Comparison of ENCODE assay signal across 22 mouse cellular contexts in genomic region chr19:57257801-57258200, GRCm38 (mm10). TPM values are rescaled to one million over a fixed set of nuclear protein-coding genes. Genes with fewer than 3 reads are reported as not detected.
DNase-seq lines count a peak whose midpoint lies in the region; ATAC-seq and TF ChIP-seq lines count a peak whose summit lies in the region.
"Had no signal": no experiment of that assay in that cellular context is flagged by ENCODE, and none has a peak within 500 bp of the region (broad histone marks: within the 10 kb centered on the region; RNA-seq: fewer than 3 reads in every experiment).

No protein-coding gene starts in this region.

- peaks cover 17% of the 10 kb centered on the region for H3K4me1 ChIP-seq in heart, adult 2 months (ENCODE audit: control insufficient read depth, insufficient read depth, low read length)
- peaks cover 2% of the 10 kb centered on the region; the same call in 1 of the 2 replicates for H3K4me1 ChIP-seq in liver, adult 2 months (ENCODE audit: control insufficient read depth, insufficient read depth, low read length)
- peaks cover 0 to 13% of the 10 kb centered on the region in 2 experiments; a peak in 2 of 4 replicates for H3K4me1 ChIP-seq in liver, embryonic 14.5 days (replicated peaks; ENCODE audit: control insufficient read depth in 2 of 2, insufficient read depth in 2 of 2, low read length in 1 of 2)
- no peaks in the 10 kb centered on the region for H3K4me1 ChIP-seq in stomach, postnatal 0 days (replicated peaks; ENCODE audit: control insufficient read depth, insufficient read depth)
- H3K4me1 ChIP-seq: forebrain, embryonic 15.5 days; hindbrain, embryonic 15.5 days had no signal

- H3K27me3 ChIP-seq in heart, adult 2 months (ENCODE audit: control insufficient read depth, insufficient read depth, low read length): no peaks in the 10 kb centered on the region
- H3K27me3 ChIP-seq in liver, adult 2 months (ENCODE audit: control insufficient read depth, insufficient read depth, low read length): no peaks in the 10 kb centered on the region
- no peaks in the 10 kb centered on the region for H3K27me3 ChIP-seq in liver, embryonic 14.5 days (ENCODE audit: control insufficient read depth, insufficient read depth, low read length)
- no peaks in the 10 kb centered on the region for H3K27me3 ChIP-seq in stomach, postnatal 0 days (ENCODE audit: control insufficient read depth, insufficient read depth, low read length)
- H3K27me3 ChIP-seq: CH12.LX; embryonic facial prominence, embryonic 12.5 days; forebrain, embryonic 15.5 days; heart, embryonic 13.5 days; hindbrain, embryonic 15.5 days; Patski had no signal

- peak overlapping the region; percentile 43; the same call in 1 of the 2 replicates for H3K27ac ChIP-seq in heart, adult 2 months
- peak overlapping the region; percentile 0; the same call in 1 of the 2 replicates for H3K27ac ChIP-seq in liver, adult 2 months (replicated peaks; ENCODE audit: insufficient read depth, low read depth, low read length)
- no peak overlapping the region for H3K27ac ChIP-seq in liver, embryonic 14.5 days
- no peak overlapping the region for H3K27ac ChIP-seq in stomach, postnatal 0 days (replicated peaks)
- H3K27ac ChIP-seq: embryonic facial prominence, embryonic 12.5 days; forebrain, embryonic 15.5 days; heart, embryonic 13.5 days; hindbrain, embryonic 15.5 days had no signal

- TF ChIP-seq EP300 in heart, adult 2 months (IDR thresholded peaks at IDR 0.05; ENCODE audit: insufficient read depth, low read depth, low read length): no peak
- TF ChIP-seq EP300 in liver, embryonic 14.5 days (IDR thresholded peaks at IDR 0.05; ENCODE audit: low read depth): no peak
- no peak for TF ChIP-seq EP300 in stomach, postnatal 0 days (optimal IDR thresholded peaks at IDR 0.05)

- peak overlapping the region; percentile 14; the same call in 1 of the 2 replicates for H3K4me2 ChIP-seq in liver, embryonic 14.5 days (ENCODE audit: low read depth)
- no peak overlapping the region for H3K4me2 ChIP-seq in stomach, postnatal 0 days (replicated peaks; ENCODE audit: low read depth)
- H3K4me2 ChIP-seq: embryonic facial prominence, embryonic 12.5 days; forebrain, embryonic 15.5 days; heart, embryonic 13.5 days; hindbrain, embryonic 15.5 days had no signal

- H3K9ac ChIP-seq in heart, adult 2 months (ENCODE audit: low read depth, low read length): no peak overlapping the region
- H3K9ac ChIP-seq in liver, adult 2 months (ENCODE audit: low read depth, low read length): no peak overlapping the region
- H3K9ac ChIP-seq in liver, embryonic 14.5 days (replicated peaks): no peak overlapping the region
- H3K9ac ChIP-seq in stomach, postnatal 0 days (ENCODE audit: low read length): no peak overlapping the region
- H3K9ac ChIP-seq: embryonic facial prominence, embryonic 12.5 days; forebrain, embryonic 15.5 days; heart, embryonic 13.5 days; hindbrain, embryonic 15.5 days had no signal

- intact Hi-C loops in heart, adult 2 months (cut with DNase I): no loop called here

- peaks cover 6% of the 10 kb centered on the region for H3K79me2 ChIP-seq in heart, adult 2 months (replicated peaks; ENCODE audit: control insufficient read depth, insufficient read depth, low read length)
- H3K79me2 ChIP-seq in liver, adult 2 months (ENCODE audit: control insufficient read depth, insufficient read depth, low read length): no peaks in the 10 kb centered on the region

- no peak for TF ChIP-seq CTCF in heart, adult 2 months (IDR thresholded peaks at IDR 0.05)
- TF ChIP-seq CTCF in liver, adult 2 months (IDR thresholded peaks at IDR 0.05; ENCODE audit: low read depth, low read length): no peak
- no peak for TF ChIP-seq CTCF in liver, embryonic 14.5 days (IDR thresholded peaks at IDR 0.05; ENCODE audit: low read depth)
- no peak for TF ChIP-seq CTCF in stomach, postnatal 0 days (IDR thresholded peaks at IDR 0.05; ENCODE audit: low read depth)

- ATAC-seq in liver, embryonic 14.5 days (ENCODE audit: insufficient read depth): no peak
- ATAC-seq in stomach, postnatal 0 days (ENCODE audit: low FRiP score, low TSS enrichment): peak; percentile 55
- ATAC-seq: forebrain, embryonic 15.5 days; intestine, embryonic 16.5 days; Patski had no signal

- H3K4me3 ChIP-seq in heart, adult 2 months: no peak overlapping the region
- H3K4me3 ChIP-seq in liver, adult 2 months (ENCODE audit: insufficient read depth, low read depth, low read length): no peak overlapping the region
- no peak overlapping the region for H3K4me3 ChIP-seq in liver, embryonic 14.5 days (ENCODE audit: insufficient read depth in 1 of 2, low read depth in 2 of 2, low read length in 2 of 2)
- H3K4me3 ChIP-seq in stomach, postnatal 0 days (ENCODE audit: low read depth, low read length): no peak overlapping the region
- H3K4me3 ChIP-seq: embryonic facial prominence, embryonic 12.5 days; forebrain, embryonic 15.5 days; heart, embryonic 13.5 days; hindbrain, embryonic 15.5 days had no signal

- DNase-seq in heart, adult 2 months: no peak
- no peak for DNase-seq in heart, adult 9 months (ENCODE audit: low spot score in 2 of 2)
- DNase-seq in liver, adult 2 months (ENCODE audit: extremely low read depth, low read depth, low spot score): peak; percentile 74
- no peak for DNase-seq in liver, embryonic 14.5 days (ENCODE audit: low read depth in 3 of 3, low spot score in 3 of 3)
- DNase-seq in stomach, postnatal 0 days (ENCODE audit: low spot score): peak; percentile 61
- DNase-seq in T-cell, adult 2 months (ENCODE audit: low spot score): no peak
- no peak for DNase-seq in kidney, adult 18-20 months
- DNase-seq: adrenal gland, adult 2 months; adrenal gland, postnatal 36 days; cerebellum, adult 11 months; cerebellum, adult 9-10 months; cerebellum, postnatal 25 days; gastrocnemius, postnatal 14 days; heart, adult 18-20 months; heart, postnatal 10 days had no signal

- 53% methylated on average over 12 of the region's 12 CpGs for WGBS in heart, adult 2 months
- 19% methylated on average over 12 of the region's 12 CpGs for WGBS in liver, adult 2 months
- WGBS in liver, embryonic 14.5 days (ENCODE audit: insufficient replicate concordance): 69% methylated on average over 12 of the region's 12 CpGs
- 74% methylated on average over 11 of the region's 12 CpGs for WGBS in stomach, postnatal 0 days

- TF ChIP-seq POLR2A in heart, adult 2 months (IDR thresholded peaks at IDR 0.05; ENCODE audit: insufficient read depth, low read depth, low read length): no peak
- no peak for TF ChIP-seq POLR2A in liver, adult 2 months (IDR thresholded peaks at IDR 0.05; ENCODE audit: extremely low read depth, insufficient read depth, low read length)

- H3K36me3 ChIP-seq in heart, adult 2 months (ENCODE audit: control insufficient read depth, insufficient read depth, low read length): peaks cover 32% of the 10 kb centered on the region
- no peaks in the 10 kb centered on the region for H3K36me3 ChIP-seq in liver, adult 2 months (ENCODE audit: control insufficient read depth, insufficient read depth, low read length)
- no peaks in the 10 kb centered on the region for H3K36me3 ChIP-seq in liver, embryonic 14.5 days (replicated peaks; ENCODE audit: control insufficient read depth, insufficient read depth, low read depth)
- no peaks in the 10 kb centered on the region for H3K36me3 ChIP-seq in stomach, postnatal 0 days (ENCODE audit: control insufficient read depth, insufficient read depth, low read length)
- H3K36me3 ChIP-seq: embryonic facial prominence, embryonic 12.5 days; forebrain, embryonic 15.5 days; heart, embryonic 13.5 days; hindbrain, embryonic 15.5 days had no signal

- H3K9me3 ChIP-seq in liver, embryonic 14.5 days (ENCODE audit: control insufficient read depth, low read length): no peaks in the 10 kb centered on the region
- H3K9me3 ChIP-seq in stomach, postnatal 0 days (ENCODE audit: control insufficient read depth, low read length): no peaks in the 10 kb centered on the region
- H3K9me3 ChIP-seq: embryonic facial prominence, embryonic 12.5 days; forebrain, embryonic 15.5 days; heart, embryonic 13.5 days; hindbrain, embryonic 15.5 days had no signal

RNA-seq across cellular contexts. Expression of gene Ablim1, which starts 56.9 kb away (rescaled TPM):
- total RNA-seq in heart, adult 2 months (2021): 100 to 1,000 TPM; 418 to 454 TPM
- 101 and 165 TPM in 2 replicates for polyA plus RNA-seq in heart, adult 2 months (2012; rRNA removed)
- 23.7 and 35.2 TPM in 2 replicates for total RNA-seq in liver, adult 2 months (2014; rRNA removed)
- polyA plus RNA-seq in liver, adult 2 months (2012; rRNA removed): 16.4 and 16.6 TPM in 2 replicates
- 2.8 and 3.0 TPM in 2 replicates for polyA plus RNA-seq in liver, embryonic 14.5 days (2012; rRNA removed)
- 4.7 and 6.3 TPM in 2 replicates for polyA plus RNA-seq in liver, embryonic 14.5 days (2014; fragmentation: Nextera tagmentation; extraction: Ambion mirVana)
- 61.8 and 62.0 TPM in 2 replicates for polyA plus RNA-seq in stomach, postnatal 0 days (2015; fragmentation: Nextera tagmentation; extraction: Ambion mirVana)

Comparison
In these comparisons a context has a peak if more than half of its experiments do, and no peak if none do; other contexts are left out.
1. DNase-seq: peak in liver, adult 2 months (single experiment) and stomach, postnatal 0 days (single experiment); none in heart, adult 2 months (0 of 2), heart, adult 9 months (0 of 2), liver, embryonic 14.5 days (0 of 3), T-cell, adult 2 months (single experiment) and kidney, adult 18-20 months (single experiment).
2. H3K27ac ChIP-seq: peak in heart, adult 2 months (single experiment) and liver, adult 2 months (single experiment); none in liver, embryonic 14.5 days (single experiment) and stomach, postnatal 0 days (single experiment).